Mouse (Mus musculus) small intestine, adult 2 months (tissue): ENCODE data around the gene Tmeff1.
"Not testable (repeated sequence)": the region's sequence is repeated elsewhere in the genome, so short reads cannot be mapped to it uniquely, and the experiment has no call there.

Experiments
- CTCF ChIP-seq: fragments of 200-500 bp; IDR thresholded peaks from 2 replicates; pipeline ENCODE4 v1.5.1; 2012; ENCODE audit warnings: low read depth, mild to moderate bottlenecking, control low read depth, inconsistent platforms, low read length, moderate library complexity, mixed read lengths; ENCODE audit not compliant: insufficient replicate concordance, insufficient read length; ENCODE audit errors: extremely low read depth
- POLR2A ChIP-seq: fragments of 200-500 bp; IDR thresholded peaks from 2 replicates; pipeline ENCODE4 v1.6.1; 2012; ENCODE audit warnings: low read depth, mild to moderate bottlenecking, control low read depth, inconsistent platforms, low read length, moderate library complexity

DNA sequence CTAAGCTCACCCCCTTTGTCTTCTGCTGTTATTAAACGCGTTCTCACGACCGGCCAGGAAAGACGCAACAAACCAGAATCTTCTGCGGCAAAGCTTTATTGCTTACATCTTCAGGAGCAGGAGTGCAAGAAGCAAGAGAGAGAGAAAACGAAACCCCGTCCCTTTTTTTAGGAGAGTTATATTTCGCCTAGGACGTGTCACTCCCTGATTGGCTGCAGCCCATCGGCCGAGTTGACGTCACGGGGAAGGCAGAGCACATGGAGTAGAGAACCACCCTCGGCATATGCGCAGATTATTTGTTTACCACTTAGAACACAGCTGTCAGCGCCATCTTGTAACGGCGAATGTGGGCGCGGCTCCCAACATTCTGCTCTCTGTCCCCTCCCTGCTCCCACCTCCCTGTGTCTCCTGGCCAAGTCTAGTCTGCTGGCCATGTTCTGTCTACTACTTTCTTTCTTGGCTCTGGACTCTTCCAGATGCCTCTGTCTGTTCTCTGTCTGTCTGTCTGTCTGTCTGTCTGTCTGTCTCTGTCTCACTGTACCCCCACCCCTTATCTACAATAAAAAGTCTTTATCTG, 98.7 kb downstream of the Tmeff1 start:
- not testable (repeated sequence) for TF ChIP-seq CTCF, POLR2A
